Mouse (Mus musculus): ENCODE results near the gene Mfsd4a. TPM values are rescaled to one million over a fixed set of nuclear protein-coding genes. Genes with fewer than 3 reads are reported as not detected.

The Mfsd4a gene
- not detected in 2 replicates for total RNA-seq (2023)

GRCm38 (mm10) chr1:132067261-132068255 is at the start of gene Mfsd4a:
TSS of gene Mfsd4a (minus strand) at chr1:132068062.

GRCm38 (mm10) chr1:132007282-132007815 is 60.5 kb downstream of the Mfsd4a start, which contains the start of gene Elk4:
TSS of gene Elk4 (plus strand) at chr1:132007607.

Other genes starting within 250 kb of the Mfsd4a start
- 3.3 and 3.7 TPM in 2 replicates for gene Slc41a1, start 240.6 kb downstream of the Mfsd4a start, total RNA-seq (2023)
- gene Rab29, start 200.8 kb downstream of the Mfsd4a start, total RNA-seq (2023): 16.2 and 16.4 TPM in 2 replicates
- gene Nucks1, start 157.5 kb downstream of the Mfsd4a start, total RNA-seq (2023): 56.8 and 68.6 TPM in 2 replicates
- gene Slc45a3, start 105.1 kb downstream of the Mfsd4a start, total RNA-seq (2023): 0.13 TPM in 1 of 2 replicates, not detected in the other
- gene Elk4, start 60.5 kb downstream of the Mfsd4a start, total RNA-seq (2023): 115 and 157 TPM in 2 replicates
- gene Cdk18, start 71.6 kb upstream of the Mfsd4a start, total RNA-seq (2023): 1.2 and 1.3 TPM in 2 replicates
- gene Lemd1, start 123.4 kb upstream of the Mfsd4a start, total RNA-seq (2023): not detected in 2 replicates
- not detected in 2 replicates for gene AC124108.1, start 123.4 kb upstream of the Mfsd4a start, total RNA-seq (2023)
- not detected in 2 replicates for gene Gm10188, start 161.7 kb upstream of the Mfsd4a start, total RNA-seq (2023)
- gene Klhdc8a, start 230.6 kb upstream of the Mfsd4a start, total RNA-seq (2023): not detected in 2 replicates
- 42.9 TPM in 2 replicates for gene Nuak2, start 248.1 kb upstream of the Mfsd4a start, total RNA-seq (2023)

All from neutrophil, adult 65 days (primary cell).